Mouse (Mus musculus) heart, adult 18-20 months (tissue): ENCODE measurements around the gene Lhb. TPM values are rescaled to one million over a fixed set of nuclear protein-coding genes. Genes with fewer than 3 reads are reported as not detected.

Experiments used
- microRNA-seq, 2 experiments: library from miRNA; unstranded; fragments of <30 nt; microRNA quantifications; one replicate each; pipeline ENCODE4 v1.2.0; 2022
- total RNA-seq, 2 experiments: library from RNA; stranded (reverse); gene quantifications; 2 replicates each; pipeline ENCODE4 v1.2.3; 2021

The Lhb gene
- total RNA-seq, 2 experiments from 2014 or later: not detected

Small RNA genes within 50 kb of the gene (microRNA-seq; reads per million reads assigned to microRNA genes)
- gene Gm22133: 0 to 0.27 reads per million in 2 experiments

Other genes starting within 250 kb of the Lhb start
- gene Gfy, start 241.3 kb upstream of the Lhb start, total RNA-seq: not detected
- gene Pth2, start 239.8 kb upstream of the Lhb start, total RNA-seq: not detected
- gene Ccdc155, start 215.9 kb upstream of the Lhb start, total RNA-seq: under 1 TPM in 1 of 2 experiments, not detected in 1; 0.46 TPM
- not detected for gene Dkkl1, start 208.7 kb upstream of the Lhb start, total RNA-seq
- 1 to 10 TPM; 6.4 to 7.7 TPM for gene Tead2, start 205.1 kb upstream of the Lhb start, total RNA-seq
- 10 to 100 TPM in 1 of 2 experiments, 1 to 10 TPM in 1; 2.6 to 12.8 TPM for gene Cd37, start 181.7 kb upstream of the Lhb start, total RNA-seq
- gene Slc6a16, start 179.7 kb upstream of the Lhb start, total RNA-seq: not detected
- gene Slc6a21, start 143.3 kb upstream of the Lhb start, total RNA-seq: not detected
- 10 to 100 TPM; 20.0 to 27.9 TPM for gene Trpm4, start 87.0 kb upstream of the Lhb start, total RNA-seq
- gene Hrc, start 85.5 kb upstream of the Lhb start, total RNA-seq: 100 to 1,000 TPM; 954 to 975 TPM
- under 1 TPM in 1 of 2 experiments, not detected in 1; 0.33 TPM for gene Ppfia3, start 53.8 kb upstream of the Lhb start, total RNA-seq
- 1 to 10 TPM; 1.7 to 2.3 TPM for gene Lin7b, start 50.2 kb upstream of the Lhb start, total RNA-seq
- gene Snrnp70, start 25.1 kb upstream of the Lhb start, total RNA-seq: 10 to 100 TPM; 81.1 to 85.7 TPM
- 1 to 10 TPM; 6.1 to 7.4 TPM for gene Kcna7, start 15.2 kb upstream of the Lhb start, total RNA-seq
- gene Ntf5, start 7.1 kb upstream of the Lhb start, total RNA-seq: under 1 TPM; 0.25 to 0.28 TPM
- 100 to 1,000 TPM in 1 of 2 experiments, 10 to 100 TPM in 1; 99.2 to 105 TPM for gene Gys1, start 14.0 kb downstream of the Lhb start, total RNA-seq
- gene Ruvbl2, start 17.3 kb downstream of the Lhb start, total RNA-seq: 10 to 100 TPM; 25.2 to 26.5 TPM
- gene Ftl1, start 39.1 kb downstream of the Lhb start, total RNA-seq: 100 to 1,000 TPM; 287 to 382 TPM
- gene Bax, start 46.1 kb downstream of the Lhb start, total RNA-seq: 10 to 100 TPM; 23.4 to 24.1 TPM
- not detected for gene Tulp2, start 61.1 kb downstream of the Lhb start, total RNA-seq
- 10 to 100 TPM in 1 of 2 experiments, 1 to 10 TPM in 1; 8.7 to 12.3 TPM for gene Gm45808, start 66.0 kb downstream of the Lhb start, total RNA-seq
- gene Dhdh, start 68.0 kb downstream of the Lhb start, total RNA-seq: 10 to 100 TPM in 1 of 2 experiments, 1 to 10 TPM in 1; 7.9 to 13.1 TPM
- 100 to 1,000 TPM; 129 to 143 TPM for gene Nucb1, start 89.6 kb downstream of the Lhb start, total RNA-seq
- 10 to 100 TPM; 31.6 to 33.7 TPM for gene Ppp1r15a, start 105.4 kb downstream of the Lhb start, total RNA-seq
- gene Plekha4, start 105.5 kb downstream of the Lhb start, total RNA-seq: 1 to 10 TPM; 2.0 to 2.5 TPM
- gene Hsd17b14, start 134.1 kb downstream of the Lhb start, total RNA-seq: under 1 TPM in 1 of 2 experiments, not detected in 1; 0.41 TPM
- gene Bcat2, start 149.3 kb downstream of the Lhb start, total RNA-seq: 100 to 1,000 TPM; 225 to 264 TPM
- gene Fgf21, start 194.7 kb downstream of the Lhb start, total RNA-seq: not detected
- not detected for gene Fut1, start 196.5 kb downstream of the Lhb start, total RNA-seq
- gene Izumo1, start 201.0 kb downstream of the Lhb start, total RNA-seq: under 1 TPM; 0.17 to 0.26 TPM
- 10 to 100 TPM; 21.6 to 26.8 TPM for gene Rasip1, start 206.7 kb downstream of the Lhb start, total RNA-seq
- gene Mamstr, start 219.2 kb downstream of the Lhb start, total RNA-seq: 1 to 10 TPM; 2.4 to 2.6 TPM
- under 1 TPM; 0.42 to 0.46 TPM for gene Fut2, start 245.6 kb downstream of the Lhb start, total RNA-seq